Mouse (Mus musculus): ENCODE measurements around the gene Pom121l2. TPM values are rescaled to one million over a fixed set of nuclear protein-coding genes. Genes with fewer than 3 reads are reported as not detected.
"Not testable (repeated sequence)": the region's sequence is repeated elsewhere in the genome, so short reads cannot be mapped to it uniquely, and the experiment has no call there.

Pom121l2 gene
- polyA plus RNA-seq, 1 experiment from 2014 or later: not detected

DNA sequence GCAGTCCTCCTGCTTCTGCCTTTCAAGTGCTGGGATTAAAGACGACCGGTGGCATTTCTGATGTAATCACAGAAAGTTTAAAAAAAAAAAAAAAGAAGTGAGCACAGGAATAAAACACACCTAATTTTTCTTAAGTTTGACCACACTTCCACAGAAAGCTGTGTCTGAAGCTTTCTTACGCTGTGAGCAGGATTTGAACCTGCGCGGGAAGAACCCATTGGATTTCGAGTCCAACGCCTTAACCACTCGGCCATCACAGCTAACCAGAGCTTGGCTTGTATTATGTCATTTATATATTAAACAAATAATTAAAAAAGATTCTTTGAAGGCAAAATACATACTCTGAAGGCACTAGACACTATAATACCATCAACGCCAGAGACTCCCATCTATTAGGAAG lies 41.2 kb downstream of the Pom121l2 start:
- Histone ChIP-seq H3K27me3 (replicated peaks; ENCODE audit: control insufficient read depth, insufficient read depth, low read length) (peaks cover 22% of the 10 kb centered on the region), H3K4me3 (replicated peaks; ENCODE audit: low read length) (peak overlapping the region; percentile 44), H3K27ac (ENCODE audit: low read length) (no peak overlapping the region), H3K9me3 (ENCODE audit: control insufficient read depth, low read length) (no peaks in the 10 kb centered on the region), H3K4me2 (ENCODE audit: low read length) (peak overlapping the region; percentile 50), H3K4me1 (replicated peaks; ENCODE audit: control insufficient read depth, insufficient read depth, low read length) (peaks cover 24% of the 10 kb centered on the region), H3K36me3 (ENCODE audit: control insufficient read depth, insufficient read depth) (no peaks in the 10 kb centered on the region), H3K9ac (replicated peaks; ENCODE audit: low read depth, low read length) (no peak overlapping the region)
- peak; percentile 71 for ATAC-seq
- WGBS: under 1% methylated on average over 9 of the region's 9 CpGs

DNA sequence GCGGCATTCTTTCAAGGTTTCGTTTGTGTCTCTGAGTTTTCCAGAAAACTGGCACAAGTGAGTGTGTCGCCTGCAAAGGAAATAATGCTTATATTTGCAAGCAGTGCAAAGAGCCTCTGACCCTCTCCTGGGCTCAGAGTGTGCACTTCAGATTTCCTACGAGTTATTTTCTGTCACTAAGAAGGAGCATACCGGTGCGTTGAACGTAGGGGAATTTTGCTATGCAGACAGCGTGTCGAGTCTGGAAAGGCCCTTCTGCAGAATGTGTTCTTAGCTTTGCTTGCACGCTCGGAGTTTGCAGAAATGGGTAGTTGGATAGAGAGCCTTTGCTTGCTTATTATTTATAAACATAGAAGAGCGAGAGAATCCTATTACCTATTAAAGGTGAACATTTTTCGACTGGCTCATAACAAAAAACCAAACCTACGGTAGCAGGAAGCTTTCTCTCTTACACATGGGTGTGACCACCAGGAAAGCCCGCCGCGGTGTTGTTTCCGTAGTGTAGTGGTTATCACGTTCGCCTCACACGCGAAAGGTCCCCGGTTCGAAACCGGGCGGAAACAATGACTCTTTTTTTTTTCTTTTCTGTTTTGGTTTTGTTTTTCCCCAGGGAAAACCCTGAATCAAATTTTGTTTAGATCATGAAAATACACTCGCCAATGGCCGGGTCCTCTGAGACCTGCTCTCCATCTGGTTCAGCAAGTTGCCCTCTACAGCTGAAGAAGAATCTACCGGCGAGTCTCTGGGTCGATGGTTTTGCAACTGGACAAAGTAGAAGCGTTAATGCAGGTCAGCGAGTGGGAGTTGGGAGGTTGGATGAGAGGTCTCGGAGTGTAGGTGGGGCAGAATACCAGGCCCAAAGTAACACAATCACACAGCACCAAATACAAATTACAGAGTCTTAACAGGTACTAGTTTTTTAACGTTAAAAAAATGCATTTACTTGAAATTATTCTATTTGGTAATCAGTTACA lies 45.4 kb downstream of the Pom121l2 start:
- Histone ChIP-seq H3K27me3 (replicated peaks; ENCODE audit: control insufficient read depth, insufficient read depth, low read length) (0 out of 2 replicates have a peak, but pooled peaks cover 2% of the 10 kb centered on the region), H3K27ac (ENCODE audit: low read length) (peak overlapping the region; percentile 24), H3K36me3 (ENCODE audit: control insufficient read depth, insufficient read depth) (no peaks in the 10 kb centered on the region), H3K4me3 (replicated peaks; ENCODE audit: low read length) (peak overlapping the region; percentile 47), H3K4me2 (ENCODE audit: low read length) (peak overlapping the region; percentile 48), H3K9me3 (ENCODE audit: control insufficient read depth, low read length) (no peaks in the 10 kb centered on the region), H3K9ac (replicated peaks; ENCODE audit: low read depth, low read length) (peak overlapping the region; percentile 41), H3K4me1 (replicated peaks; ENCODE audit: control insufficient read depth, insufficient read depth, low read length) (peaks cover 15% of the 10 kb centered on the region)
- peak; percentile 62 for ATAC-seq
- 1% methylated on average over 35 of the region's 35 CpGs for WGBS

DNA sequence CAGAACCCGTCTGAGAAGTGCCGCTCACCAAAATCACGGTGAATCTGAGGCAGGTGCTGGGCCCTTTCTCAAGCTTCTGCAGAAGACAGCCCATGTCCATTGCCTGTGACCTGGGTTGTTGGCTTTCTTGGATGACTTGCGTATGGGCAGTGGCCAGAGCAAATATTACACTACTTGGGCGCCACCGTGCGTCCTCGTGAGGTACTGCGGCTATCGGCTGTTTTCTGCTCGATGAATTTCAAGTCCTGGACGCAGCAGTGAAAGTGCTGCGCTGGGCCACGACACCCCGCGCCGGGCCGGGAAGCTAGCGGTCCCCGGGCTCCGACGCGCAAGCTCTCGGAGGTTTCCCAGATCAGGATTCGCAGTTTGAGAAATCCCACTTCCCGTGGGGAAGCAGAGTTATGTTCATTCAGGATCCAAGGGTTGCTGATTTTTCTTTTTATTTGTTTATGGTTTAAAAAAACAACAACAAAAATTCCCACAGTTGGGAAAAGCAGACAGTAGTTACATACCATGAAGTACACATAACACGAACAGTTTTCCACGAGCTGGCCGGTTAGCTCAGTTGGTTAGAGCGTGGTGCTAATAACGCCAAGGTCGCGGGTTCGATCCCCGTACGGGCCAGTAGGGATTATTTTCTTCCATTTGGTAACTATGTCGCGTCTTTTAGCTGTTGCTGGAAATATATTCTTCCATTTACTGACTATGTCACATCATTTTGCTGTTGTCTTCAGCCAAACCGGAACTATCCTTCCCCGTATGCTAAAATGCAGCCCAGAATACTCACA lies 47.9 kb downstream of the Pom121l2 start:
- H3K9me3 ChIP-seq (ENCODE audit: control insufficient read depth, low read length): no peaks in the 10 kb centered on the region
- H3K36me3 ChIP-seq (ENCODE audit: control insufficient read depth, insufficient read depth): no peaks in the 10 kb centered on the region
- no peaks in the 10 kb centered on the region for H3K27me3 ChIP-seq (replicated peaks; ENCODE audit: control insufficient read depth, insufficient read depth, low read length)
- H3K27ac ChIP-seq (ENCODE audit: low read length): peak overlapping the region; percentile 84
- peak overlapping the region; percentile 71 for H3K4me3 ChIP-seq (replicated peaks; ENCODE audit: low read length)
- under 1% methylated on average over 40 of the region's 40 CpGs for WGBS
- peak overlapping the region; percentile 76 for H3K9ac ChIP-seq (replicated peaks; ENCODE audit: low read depth, low read length)
- H3K4me1 ChIP-seq (replicated peaks; ENCODE audit: control insufficient read depth, insufficient read depth, low read length): peaks cover 7% of the 10 kb centered on the region
- ATAC-seq: peak; percentile 74
- peak overlapping the region; percentile 79 for H3K4me2 ChIP-seq (ENCODE audit: low read length)

DNA sequence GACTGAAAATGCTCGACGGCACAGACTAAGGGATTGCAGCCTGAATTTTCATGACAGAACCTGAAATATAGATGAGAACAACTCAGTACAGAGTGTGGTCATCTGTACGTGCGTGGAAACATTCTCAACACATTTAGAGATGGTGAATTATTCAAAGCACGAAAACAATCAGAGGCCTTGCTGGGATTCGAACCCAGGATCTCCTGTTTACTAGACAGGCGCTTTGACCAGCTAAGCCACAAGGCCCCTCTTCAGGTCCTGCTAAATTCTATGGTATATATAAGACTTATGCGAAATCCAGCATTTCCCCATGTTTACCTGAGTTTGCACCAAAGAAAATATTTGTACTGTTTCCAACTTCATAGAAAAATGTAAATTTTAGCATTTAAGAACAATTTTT lies 48.9 kb downstream of the Pom121l2 start:
- H3K9ac ChIP-seq (replicated peaks; ENCODE audit: low read depth, low read length): no peak overlapping the region
- peaks cover 16% of the 10 kb centered on the region for H3K4me1 ChIP-seq (replicated peaks; ENCODE audit: control insufficient read depth, insufficient read depth, low read length)
- H3K4me2 ChIP-seq (ENCODE audit: low read length): no peak overlapping the region
- H3K4me3 ChIP-seq (replicated peaks; ENCODE audit: low read length): no peak overlapping the region
- H3K36me3 ChIP-seq (ENCODE audit: control insufficient read depth, insufficient read depth): no peaks in the 10 kb centered on the region
- no peak for ATAC-seq
- no peaks in the 10 kb centered on the region for H3K9me3 ChIP-seq (ENCODE audit: control insufficient read depth, low read length)
- WGBS: 26% methylated on average over 8 of the region's 8 CpGs
- H3K27ac ChIP-seq (ENCODE audit: low read length): no peak overlapping the region
- H3K27me3 ChIP-seq (replicated peaks; ENCODE audit: control insufficient read depth, insufficient read depth, low read length): no peaks in the 10 kb centered on the region

- H3K4me1 ChIP-seq (replicated peaks; ENCODE audit: control insufficient read depth, insufficient read depth, low read length): peaks cover 17% of the 10 kb centered on the region
- H3K4me2 ChIP-seq (ENCODE audit: low read length): no peak overlapping the region
- no peaks in the 10 kb centered on the region for H3K27me3 ChIP-seq (replicated peaks; ENCODE audit: control insufficient read depth, insufficient read depth, low read length)
- no peak overlapping the region for H3K4me3 ChIP-seq (replicated peaks; ENCODE audit: low read length)
- no peaks in the 10 kb centered on the region for H3K9me3 ChIP-seq (ENCODE audit: control insufficient read depth, low read length)
- H3K9ac ChIP-seq (replicated peaks; ENCODE audit: low read depth, low read length): no peak overlapping the region
- no peak overlapping the region for H3K27ac ChIP-seq (ENCODE audit: low read length)
- ATAC-seq: no peak
- WGBS: 9% methylated on average over 4 of the region's 4 CpGs
- no peaks in the 10 kb centered on the region for H3K36me3 ChIP-seq (ENCODE audit: control insufficient read depth, insufficient read depth)
Measured at GRCm38 (mm10) chr13:22030493-22030892, 49.5 kb downstream of the Pom121l2 start.

GRCm38 (mm10) chr13:22033741-22034442 lies 52.9 kb downstream of the Pom121l2 start:
- 45% methylated on average over 5 of the region's 5 CpGs for WGBS
- H3K9ac ChIP-seq (replicated peaks; ENCODE audit: low read depth, low read length): no peak overlapping the region

GRCm38 (mm10) chr13:22034443-22035266 lies 53.7 kb downstream of the Pom121l2 start:
- Histone ChIP-seq H3K4me2 (ENCODE audit: low read length) (peak overlapping the region; percentile 60), H3K9ac (replicated peaks; ENCODE audit: low read depth, low read length) (peak overlapping the region; percentile 46), H3K36me3 (ENCODE audit: control insufficient read depth, insufficient read depth) (no peaks in the 10 kb centered on the region), H3K27ac (ENCODE audit: low read length) (peak overlapping the region; percentile 56), H3K4me1 (replicated peaks; ENCODE audit: control insufficient read depth, insufficient read depth, low read length) (peaks cover 17% of the 10 kb centered on the region), H3K27me3 (replicated peaks; ENCODE audit: control insufficient read depth, insufficient read depth, low read length) (no peaks in the 10 kb centered on the region), H3K4me3 (replicated peaks; ENCODE audit: low read length) (peak overlapping the region; percentile 42), H3K9me3 (ENCODE audit: control insufficient read depth, low read length) (no peaks in the 10 kb centered on the region)
- no peak for ATAC-seq
- 0% methylated on average over 10 of the region's 14 CpGs for WGBS

More at GRCm38 (mm10) chr13:22033741-22034442, 52.9 kb downstream of the Pom121l2 start:
- H3K27me3 ChIP-seq (replicated peaks; ENCODE audit: control insufficient read depth, insufficient read depth, low read length): no peaks in the 10 kb centered on the region
- no peaks in the 10 kb centered on the region for H3K36me3 ChIP-seq (ENCODE audit: control insufficient read depth, insufficient read depth)
- H3K4me2 ChIP-seq (ENCODE audit: low read length): peak overlapping the region; percentile 60
- peaks cover 21% of the 10 kb centered on the region for H3K4me1 ChIP-seq (replicated peaks; ENCODE audit: control insufficient read depth, insufficient read depth, low read length)
- ATAC-seq: no peak
- no peaks in the 10 kb centered on the region for H3K9me3 ChIP-seq (ENCODE audit: control insufficient read depth, low read length)
- H3K4me3 ChIP-seq (replicated peaks; ENCODE audit: low read length): peak overlapping the region; percentile 9; the same call in 1 of the 2 replicates
- no peak overlapping the region for H3K27ac ChIP-seq (ENCODE audit: low read length)

DNA sequence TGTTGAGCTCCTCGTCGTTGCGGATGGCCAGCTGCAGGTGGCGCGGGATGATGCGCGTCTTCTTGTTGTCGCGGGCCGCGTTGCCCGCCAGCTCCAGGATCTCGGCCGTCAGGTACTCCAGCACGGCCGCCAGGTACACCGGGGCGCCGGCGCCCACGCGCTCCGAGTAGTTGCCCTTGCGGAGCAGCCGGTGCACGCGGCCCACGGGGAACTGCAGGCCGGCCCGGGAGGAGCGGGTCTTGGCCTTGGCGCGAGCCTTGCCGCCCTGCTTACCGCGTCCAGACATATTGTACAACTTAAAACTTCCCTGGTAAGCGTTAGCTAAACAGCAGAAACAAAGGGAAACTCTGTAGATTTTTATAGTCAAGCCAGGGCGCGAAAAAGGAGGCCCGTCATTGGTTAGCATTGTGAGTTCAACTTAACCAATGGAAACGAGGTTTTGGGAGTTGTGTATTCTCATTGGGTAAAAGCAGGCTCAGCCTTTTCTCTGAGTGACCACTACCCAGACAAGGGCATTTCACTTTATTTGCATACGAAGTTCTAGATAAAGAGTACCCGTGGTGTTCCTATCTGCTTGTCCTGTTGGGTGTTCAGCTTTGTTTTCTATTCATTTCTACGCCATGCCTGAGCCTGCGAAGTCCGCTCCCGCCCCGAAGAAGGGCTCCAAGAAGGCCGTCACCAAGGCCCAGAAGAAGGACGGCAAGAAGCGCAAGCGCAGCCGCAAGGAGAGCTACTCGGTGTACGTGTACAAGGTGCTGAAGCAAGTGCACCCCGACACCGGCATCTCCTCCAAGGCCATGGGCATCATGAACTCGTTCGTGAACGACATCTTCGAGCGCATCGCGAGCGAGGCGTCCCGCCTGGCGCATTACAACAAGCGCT lies 54.5 kb downstream of the Pom121l2 start, which contains the start of the genes Hist1h2ah and Hist1h2bk:
Hist1h2ah (minus strand) TSS at position 302 of the 882 bp plus-strand sequence.
Hist1h2bk (plus strand) TSS at position 604 of the 882 bp plus-strand sequence.
- Histone ChIP-seq H3K9ac (replicated peaks; ENCODE audit: low read depth, low read length) (peak within 1 kb of the TSS; percentile 53), H3K4me3 (replicated peaks; ENCODE audit: low read length) (peak within 1 kb of the TSS; percentile 48), H3K4me2 (ENCODE audit: low read length) (peak within 1 kb of the TSS; percentile 77), H3K27ac (ENCODE audit: low read length) (peak within 1 kb of the TSS; percentile 81), H3K4me1 (replicated peaks; ENCODE audit: control insufficient read depth, insufficient read depth, low read length) (peaks cover 25% of the 10 kb centered on the region)
- H3K27me3 ChIP-seq (replicated peaks; ENCODE audit: control insufficient read depth, insufficient read depth, low read length); H3K36me3 ChIP-seq (ENCODE audit: control insufficient read depth, insufficient read depth); H3K9me3 ChIP-seq (ENCODE audit: control insufficient read depth, low read length): not testable (repeated sequence)
- peak; percentile 99 for ATAC-seq
- WGBS: 0% methylated on average over 21 of the region's 69 CpGs

Data from forebrain, embryonic 16.5 days (tissue).